Mouse (Mus musculus): Measurements from ENCODE around the gene St3gal3.

Gene St3gal3

DNA sequence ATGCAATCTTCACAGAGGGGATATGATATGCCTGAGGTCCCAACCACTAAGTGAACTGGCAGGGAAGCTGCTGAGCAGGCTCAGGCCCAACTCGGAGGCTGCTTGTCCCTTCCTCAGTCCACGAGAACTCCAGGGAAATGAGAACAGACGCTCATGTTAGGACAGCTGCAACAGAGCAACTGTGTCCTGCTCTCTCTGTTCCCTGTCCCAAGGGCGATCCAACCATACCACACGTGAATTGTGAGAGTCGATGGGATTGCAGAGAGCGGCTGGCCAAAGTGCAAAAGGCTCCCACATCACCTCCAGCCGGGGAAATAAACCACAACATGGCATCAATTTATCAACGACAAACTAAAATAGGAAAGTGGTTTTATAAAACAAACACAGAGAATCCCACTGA is 90.2 kb downstream of the St3gal3 start:
- no peak for DNase-seq

DNA sequence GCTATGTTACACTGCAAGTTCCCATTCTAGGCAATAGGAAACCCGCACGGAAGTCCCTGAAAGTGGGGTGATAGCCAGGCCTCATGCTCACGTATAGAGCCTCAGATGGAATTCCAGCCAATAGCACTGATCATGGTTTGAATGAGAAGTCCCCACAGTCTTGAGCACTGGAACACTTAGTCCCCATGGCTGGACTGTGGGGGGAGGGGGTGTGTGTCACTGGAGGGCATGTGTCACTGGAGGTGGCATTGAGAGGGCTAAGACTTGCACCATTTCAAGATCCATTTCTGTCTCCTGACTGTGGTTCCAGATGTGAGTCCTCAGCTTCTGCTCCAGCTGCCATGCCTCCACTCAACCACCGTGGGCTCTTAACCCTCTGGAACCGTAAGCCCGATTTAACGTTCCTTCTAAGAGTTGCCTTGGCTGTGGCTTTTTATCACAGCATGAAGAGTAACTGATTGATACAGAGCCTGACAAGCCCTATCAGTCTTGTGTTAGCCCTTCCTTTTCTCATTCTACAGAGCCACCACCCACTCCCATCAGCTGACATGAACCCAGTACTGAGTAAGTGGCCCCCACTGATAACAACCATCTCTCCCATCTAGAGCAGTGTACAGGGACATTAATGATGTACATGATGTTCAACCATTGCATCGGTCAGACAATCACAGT is 91.2 kb downstream of the St3gal3 start:
- no peak for DNase-seq

GRCm38 (mm10) chr4:118042671-118043320 is 91.9 kb downstream of the St3gal3 start:
- no peak for DNase-seq

DNA sequence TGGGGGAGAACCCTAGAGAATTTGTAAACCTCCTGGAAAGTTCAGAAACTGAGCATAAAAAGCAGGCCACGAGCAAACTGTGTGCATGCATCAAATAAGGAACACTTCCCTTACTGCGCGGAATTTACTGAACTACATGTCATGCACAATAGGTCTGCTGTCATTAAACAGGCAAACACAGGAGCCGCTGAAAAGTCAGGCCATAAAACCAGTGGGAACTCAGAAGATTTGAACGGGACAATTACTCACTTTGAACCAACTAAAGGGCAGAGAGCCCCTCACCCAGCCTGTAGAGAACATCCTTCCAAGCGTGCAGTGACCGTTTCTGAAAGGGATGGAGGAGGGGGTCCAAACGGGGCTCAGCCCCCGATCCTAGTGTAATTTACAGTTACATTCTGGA is 93.6 kb downstream of the St3gal3 start:
- no peak for DNase-seq

GRCm38 (mm10) chr4:118040650-118041049 is 94.1 kb downstream of the St3gal3 start:
- DNase-seq: no peak

GRCm38 (mm10) chr4:118039964-118040363 is 94.8 kb downstream of the St3gal3 start:
- DNase-seq: no peak

- no peak for DNase-seq
Observed at GRCm38 (mm10) chr4:118038023-118038422, 96.7 kb downstream of the St3gal3 start.

- DNase-seq: no peak
Observed at GRCm38 (mm10) chr4:118037406-118037805, 97.3 kb downstream of the St3gal3 start.

- no peak for DNase-seq
Observed at GRCm38 (mm10) chr4:118036531-118036930, 98.2 kb downstream of the St3gal3 start.

- no peak for DNase-seq
Observed at GRCm38 (mm10) chr4:118035090-118035489, 99.6 kb downstream of the St3gal3 start.

GRCm38 (mm10) chr4:118033026-118033425 is 101.7 kb downstream of the St3gal3 start:
- no peak for DNase-seq

DNA sequence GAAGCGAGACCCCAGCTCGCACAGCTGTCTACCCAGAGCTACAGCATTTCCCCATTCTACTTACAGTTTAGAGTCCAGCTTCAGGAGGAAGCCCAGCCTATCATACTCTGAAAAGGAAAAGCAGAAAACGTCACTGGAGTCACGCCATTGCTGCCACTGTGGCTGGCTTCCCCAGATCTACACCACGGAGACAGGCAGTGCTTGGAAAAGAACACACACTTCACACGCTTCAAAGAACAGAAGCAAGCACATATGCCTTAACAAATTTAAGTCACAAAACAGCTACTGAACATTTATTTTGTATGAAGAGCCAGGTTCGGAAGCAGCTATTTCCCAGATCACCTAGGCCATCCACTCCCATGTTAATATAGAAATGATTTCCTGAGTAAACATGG is 102.9 kb downstream of the St3gal3 start:
- no peak for DNase-seq

DNA sequence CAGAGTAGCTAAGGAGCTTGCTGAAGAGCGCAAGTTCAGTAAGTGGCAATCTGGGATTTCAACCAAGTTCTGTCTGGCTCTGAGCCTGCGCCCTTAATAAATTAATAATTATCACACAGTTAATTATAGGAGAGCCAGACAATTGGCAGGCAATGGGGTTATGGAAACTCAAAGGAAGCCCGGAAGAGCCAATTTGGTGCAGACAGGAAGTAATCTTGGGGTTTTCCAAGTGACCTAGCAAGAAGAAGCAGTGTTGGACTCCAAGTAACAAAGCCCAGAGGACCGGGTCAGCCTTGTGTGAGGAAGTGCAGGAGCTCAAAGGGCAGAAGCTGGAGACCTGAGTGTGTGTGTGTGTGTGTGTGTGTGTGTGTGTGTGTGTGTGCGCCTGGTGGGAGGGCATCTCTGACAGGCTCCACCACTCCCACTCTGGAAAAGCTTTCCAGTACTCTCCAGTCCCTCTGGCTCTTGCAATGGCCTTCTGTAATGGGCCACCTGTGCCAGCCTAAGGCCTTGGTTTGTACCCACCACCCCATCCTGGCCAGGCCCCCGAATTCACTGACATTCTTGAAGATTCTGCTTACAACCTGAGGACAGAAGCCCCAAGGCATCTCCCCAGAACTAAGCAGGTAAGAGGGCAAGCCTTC is 103.5 kb downstream of the St3gal3 start:
- peak; percentile 48 for DNase-seq

DNA sequence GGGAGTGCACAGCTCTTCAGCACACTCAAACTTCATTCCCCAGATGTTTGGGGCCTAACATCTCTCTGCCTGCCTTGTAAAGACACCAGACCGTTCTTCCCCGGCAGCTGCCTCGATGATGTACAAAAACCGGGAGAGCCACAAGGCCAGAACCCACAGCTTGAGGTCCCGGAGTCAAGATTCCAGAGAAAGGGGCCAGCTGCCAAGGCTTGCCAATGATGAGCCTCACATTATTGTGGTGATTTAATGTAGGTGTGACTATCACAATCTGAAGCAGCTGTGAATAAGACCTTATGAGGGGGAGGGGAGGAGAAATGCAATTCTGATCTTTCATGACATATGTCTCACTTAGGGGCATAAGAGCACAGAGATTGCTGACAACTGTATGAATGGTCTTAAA is 104.4 kb downstream of the St3gal3 start:
- DNase-seq: no peak

GRCm38 (mm10) chr4:118029892-118030291 is 104.8 kb downstream of the St3gal3 start:
- no peak for DNase-seq

- DNase-seq: no peak
Observed at GRCm38 (mm10) chr4:118028994-118029393, 105.7 kb downstream of the St3gal3 start.

- no peak for DNase-seq
Observed at GRCm38 (mm10) chr4:118025931-118026330, 108.8 kb downstream of the St3gal3 start.

DNA sequence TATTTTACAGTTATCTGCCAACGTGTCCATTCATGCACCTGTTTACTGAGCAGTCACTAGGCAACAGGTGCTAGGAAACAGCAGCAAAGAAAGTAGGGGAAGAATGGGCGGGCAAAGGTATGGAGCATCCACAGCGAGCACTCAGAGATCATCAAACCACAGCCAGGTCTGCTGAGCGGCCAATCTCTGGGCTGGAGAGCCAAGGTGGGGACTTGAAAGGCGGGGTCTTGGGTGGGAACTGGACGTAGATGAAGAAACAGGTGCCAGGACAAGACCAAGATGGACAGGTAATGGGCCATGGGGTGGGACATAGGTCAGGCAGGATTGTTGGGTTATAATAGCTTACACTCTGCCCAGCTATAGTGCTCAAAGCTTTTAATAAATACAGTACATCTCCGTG is 109.3 kb downstream of the St3gal3 start:
- DNase-seq: no peak

- no peak for DNase-seq
Observed at GRCm38 (mm10) chr4:118022811-118023210, 111.9 kb downstream of the St3gal3 start.

DNA sequence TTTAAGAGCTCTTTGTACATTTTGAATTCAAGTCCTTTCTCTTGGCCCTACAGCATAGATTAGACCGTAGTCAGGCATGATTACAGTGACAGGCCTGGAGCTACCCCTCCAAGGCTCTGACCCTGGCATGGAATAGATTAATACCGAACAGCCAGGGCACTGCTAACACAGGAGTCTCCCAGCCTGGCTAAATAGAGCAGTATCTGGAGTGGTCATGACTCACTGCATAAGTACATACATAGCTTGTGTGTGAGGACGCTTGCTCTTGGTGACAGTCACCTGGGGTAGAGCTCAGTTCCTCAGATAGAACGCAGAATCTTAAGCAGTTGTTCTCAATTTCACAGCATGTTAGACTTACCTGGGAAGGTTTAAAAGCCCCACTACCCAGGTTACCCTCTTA is 112.3 kb downstream of the St3gal3 start:
- no peak for DNase-seq

DNA sequence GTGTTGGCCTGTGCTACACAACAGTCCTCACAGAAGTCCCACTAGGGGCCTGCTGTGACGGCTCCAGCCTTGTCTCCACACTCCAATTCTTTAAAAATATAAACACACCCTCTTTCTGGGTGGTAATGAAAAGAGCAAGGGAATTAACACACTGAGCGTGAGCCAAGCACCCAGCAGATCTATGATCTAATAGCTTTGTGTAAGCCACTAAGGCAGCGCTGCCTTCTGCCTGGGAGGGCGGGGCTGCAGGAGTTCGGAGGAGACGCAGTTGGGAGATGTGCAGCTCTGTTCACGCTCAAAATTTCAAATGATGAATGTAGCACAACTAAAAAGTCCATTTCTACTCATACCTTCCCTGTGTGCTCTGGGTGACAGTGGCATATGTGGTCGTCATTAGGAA is 115.1 kb downstream of the St3gal3 start:
- DNase-seq: no peak

DNA sequence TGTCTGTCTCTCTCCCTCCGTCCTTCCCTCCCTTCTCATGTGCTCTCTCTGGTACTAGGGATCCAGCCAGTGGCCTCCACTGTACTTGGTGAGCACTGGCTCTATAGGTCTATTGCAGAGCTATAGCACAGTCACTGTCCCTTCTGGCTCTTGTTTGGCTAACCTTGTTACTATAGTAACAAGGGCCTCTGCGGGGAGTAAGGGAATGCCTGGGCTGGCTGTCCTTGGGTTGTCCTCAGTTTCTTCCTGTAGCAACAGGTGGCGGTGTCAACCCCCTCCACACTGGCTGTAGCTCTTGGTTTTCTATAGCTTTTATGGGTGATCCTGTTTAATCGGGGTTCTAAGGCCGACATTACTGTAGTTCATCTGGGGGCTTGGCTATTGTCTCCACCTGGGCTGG is 115.5 kb downstream of the St3gal3 start:
- DNase-seq: no peak

DNA sequence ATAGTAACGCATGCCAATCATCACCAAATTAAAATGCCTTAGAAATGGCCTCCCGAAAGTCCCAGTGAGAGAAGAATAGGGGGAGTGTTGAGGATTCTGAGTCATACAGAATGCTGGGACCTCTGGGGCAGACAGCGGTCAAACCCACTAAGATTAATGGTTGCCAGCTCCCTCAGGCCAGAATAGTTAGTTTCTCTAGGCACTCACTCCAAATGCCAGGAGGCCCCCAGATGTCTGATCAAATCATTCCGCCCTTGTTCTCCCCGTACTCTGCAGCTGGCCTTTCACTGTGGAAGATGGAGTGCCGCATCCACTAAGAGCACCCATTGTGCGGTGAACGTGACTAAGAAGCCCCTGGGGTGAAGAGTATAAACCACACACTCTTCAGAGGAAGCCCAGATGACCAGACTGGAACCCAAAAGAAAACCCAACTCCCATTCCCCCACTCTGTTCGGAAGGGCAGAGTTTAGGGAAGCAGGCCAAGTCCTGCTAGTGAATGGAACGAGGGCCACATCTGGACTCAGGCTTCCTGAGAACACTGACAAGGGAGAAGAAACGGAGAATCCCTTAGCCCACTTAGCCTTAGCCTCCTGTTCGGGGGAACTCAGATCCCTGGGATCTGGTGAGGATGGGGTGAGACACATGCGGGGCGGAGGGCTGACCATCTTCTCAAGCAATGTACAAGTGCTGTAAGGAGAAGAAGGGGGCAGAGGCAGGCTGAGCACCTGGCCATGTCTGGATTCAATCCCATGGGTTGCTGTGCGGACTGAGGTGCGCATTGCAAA is 117.5 kb downstream of the St3gal3 start:
- DNase-seq: no peak
